In genomic region chr11:68864544-68865189, GRCm38 (mm10) we compare ENCODE assay signal across 7 mouse cellular contexts. TPM values are rescaled to one million over a fixed set of nuclear protein-coding genes. Genes with fewer than 3 reads are reported as not detected.
DNase-seq lines count a peak whose midpoint lies in the region; ATAC-seq lines count a peak whose summit lies in the region.

No protein-coding gene starts in this region.

- ATAC-seq in megakaryocyte progenitor cell, adult 5-6 weeks (replicated peaks; ENCODE audit: poor library complexity), result peak; percentile 35

- DNase-seq in NIH3T3 (ENCODE audit: low read depth), result peak; percentile 70
- DNase-seq in adrenal gland, postnatal 14 days, result peak; percentile 96
- DNase-seq in heart, adult 8-10 months (ENCODE audit: low spot score), result peak; percentile 94
- DNase-seq in kidney, postnatal 10 days, result peak; percentile 96
- no peak for DNase-seq in cerebellum, adult 18-20 months
- no peak for DNase-seq in left cerebral cortex, adult 11 months (ENCODE audit: low spot score)

RNA-seq across cellular contexts. Expression of gene Ndel1, which starts 7.0 kb away (rescaled TPM):
- 67.1 and 73.2 TPM in 2 replicates for total RNA-seq in adrenal gland, postnatal 14 days (2021)
- 10 to 100 TPM; 53.9 to 67.7 (median 65.2) TPM for total RNA-seq in heart, adult 8-10 months (2022)
- 26.2 and 28.0 TPM in 2 replicates for total RNA-seq in megakaryocyte progenitor cell, adult 5-6 weeks (2015)
- total RNA-seq in megakaryocyte progenitor cell, adult 5-6 weeks (2017), result 35.9 and 40.5 TPM in 2 replicates

RNA-seq across cellular contexts. Expression of gene Rnf222, which starts 23.7 kb away (rescaled TPM):
- total RNA-seq in adrenal gland, postnatal 14 days (2021), result 0.15 TPM in 1 of 2 replicates, not detected in the other
- under 1 TPM in 3 of 4 experiments, not detected in 1; 0.11 to 0.28 (median 0.17) TPM for total RNA-seq in heart, adult 8-10 months (2022)
- not detected in 2 replicates for total RNA-seq in megakaryocyte progenitor cell, adult 5-6 weeks (2015)
- not detected in 2 replicates for total RNA-seq in megakaryocyte progenitor cell, adult 5-6 weeks (2017)

RNA-seq across cellular contexts. Expression of gene Rpl26, which starts 36.7 kb away (rescaled TPM):
- total RNA-seq in adrenal gland, postnatal 14 days (2021), result 1,094 and 1,263 TPM in 2 replicates
- total RNA-seq in heart, adult 8-10 months (2022), result 100 to 1,000 TPM; 676 to 808 (median 721) TPM
- 3,945 and 4,034 TPM in 2 replicates for total RNA-seq in megakaryocyte progenitor cell, adult 5-6 weeks (2015)
- 6,407 and 6,432 TPM in 2 replicates for total RNA-seq in megakaryocyte progenitor cell, adult 5-6 weeks (2017)

Comparison
In these comparisons a context has a peak if more than half of its experiments do, and no peak if none do; other contexts are left out.
1. DNase-seq: peak in NIH3T3 (single experiment), adrenal gland, postnatal 14 days (single experiment), heart, adult 8-10 months (single experiment) and kidney, postnatal 10 days (single experiment); none in cerebellum, adult 18-20 months (0 of 2) and left cerebral cortex, adult 11 months (single experiment).